Mouse (Mus musculus) ES-Bruce4 (cell line): ENCODE results near the gene Ephb6.

Source experiments
- CTCF ChIP-seq: IDR thresholded peaks from one replicate; pipeline ENCODE4 v1.8.1; 2011; ENCODE audit warnings: low read depth, low read length
- EP300 ChIP-seq: IDR thresholded peaks from 2 replicates; pipeline ENCODE4 v1.6.1; 2011; ENCODE audit warnings: low read depth, low read length; ENCODE audit not compliant: insufficient read depth

DNA sequence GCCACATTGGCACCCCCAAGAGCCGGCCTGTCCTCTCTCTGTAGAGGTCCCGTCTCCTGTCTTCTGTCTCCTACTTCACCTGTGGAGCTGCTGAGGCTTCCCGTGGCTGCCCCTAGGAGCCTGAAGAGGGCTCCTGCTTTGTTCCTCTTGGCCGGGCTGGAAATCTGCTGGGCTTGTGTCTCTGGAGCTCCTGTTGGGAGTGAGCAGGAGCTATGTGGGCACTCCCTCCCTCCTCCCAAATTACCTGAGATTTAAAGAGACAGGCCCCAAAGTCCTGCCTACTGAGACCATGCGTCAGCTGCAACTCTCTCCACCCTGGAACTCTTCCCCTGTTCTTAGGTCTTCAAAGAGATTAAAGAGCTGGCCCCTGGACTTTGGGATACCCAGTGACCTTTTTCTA lies 30.9 kb downstream of the Ephb6 start, which contains the start of gene Trpv6:
- TF ChIP-seq CTCF (no peak), EP300 (no peak)
